Mouse (Mus musculus): ENCODE data around the gene Sec23a.

The Sec23a gene

GRCm38 (mm10) chr12:59011844-59012709 lies at the start of gene Sec23a:
Sec23a (minus strand) TSS chr12:59012017.
- in situ Hi-C loops (cut with MboI, MseI): loop anchor here (10.0 kb wide), 1 partner anchor 123 kb away; no protein-coding TSS in a partner anchor

DNA sequence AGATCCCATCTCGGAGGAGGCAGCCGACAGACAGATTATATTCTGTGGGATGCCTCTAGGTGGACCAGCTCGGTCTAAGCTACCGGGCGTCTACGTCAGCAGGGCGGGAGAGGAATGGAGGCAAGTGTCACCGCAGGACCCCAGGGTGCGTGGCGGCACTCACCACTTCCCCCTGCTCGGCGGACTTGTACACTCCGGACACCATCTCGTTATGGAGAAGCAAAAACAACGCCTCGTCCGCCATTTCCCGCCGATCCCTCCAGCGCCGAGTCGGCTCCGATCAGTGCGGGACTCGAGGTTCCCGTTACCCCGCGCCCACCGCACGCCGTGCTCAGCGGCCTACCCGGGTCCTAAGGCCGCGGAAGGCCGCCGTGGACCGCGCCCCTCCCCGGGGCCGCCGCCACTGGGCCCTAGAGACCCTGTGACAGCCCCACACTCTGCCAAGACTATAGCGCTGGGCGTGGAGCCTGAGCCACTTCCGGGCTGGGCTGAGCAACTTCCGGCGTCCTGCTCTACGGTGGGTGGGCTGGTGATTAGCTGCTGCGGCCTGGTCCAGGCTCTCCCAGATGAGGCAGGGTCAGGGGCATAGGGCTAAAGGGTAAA lies 49.3 kb upstream of the Sec23a start, which contains the start of gene Trappc6b:
Gene Trappc6b, minus strand, starts transcription at position 480 of the 603 bp plus-strand sequence.
- in situ Hi-C loops (cut with MboI, MseI): no loop called here

DNA sequence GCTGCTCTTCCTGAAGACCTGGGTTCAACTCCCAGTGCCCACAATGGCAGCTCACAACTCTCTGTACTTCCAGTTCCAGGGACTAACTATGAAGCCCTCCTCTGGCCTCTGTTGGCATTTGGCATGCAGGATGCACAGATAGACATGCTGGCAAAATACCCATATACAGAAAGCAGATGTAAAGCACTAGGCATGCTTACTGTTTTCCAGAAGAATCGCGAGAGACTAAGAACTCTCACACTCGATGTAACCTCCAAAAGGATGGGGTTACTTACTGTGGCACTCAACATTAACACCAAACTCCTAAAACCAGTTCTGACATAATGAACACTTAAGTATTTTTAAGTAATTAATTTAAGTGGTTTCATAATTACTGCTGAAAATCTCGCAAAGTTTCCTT lies 48.5 kb upstream of the Sec23a start:
- in situ Hi-C loops (cut with MboI, MseI): no loop called here

DNA sequence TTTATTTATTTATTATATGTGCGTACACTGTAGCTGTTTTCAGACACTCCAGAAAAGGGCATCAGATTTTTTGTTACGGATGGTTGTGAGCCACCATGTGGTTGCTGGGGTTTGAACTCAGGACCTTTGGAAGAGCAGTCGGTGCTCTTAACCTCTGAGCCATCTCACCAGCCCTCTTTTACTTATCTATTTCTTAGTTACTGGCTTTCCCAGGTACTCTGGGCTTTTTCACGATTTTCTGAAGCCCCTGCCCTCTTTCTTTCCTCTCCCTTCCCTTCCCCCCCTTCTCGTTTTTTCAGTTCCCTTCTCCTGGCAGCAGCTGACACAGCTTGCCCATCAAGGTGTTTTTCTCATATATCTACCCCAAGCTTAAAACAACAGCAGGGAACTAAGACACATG lies 46.4 kb upstream of the Sec23a start:
- in situ Hi-C loops (cut with MboI, MseI): loop anchor here (10.0 kb wide), 1 partner anchor 157 kb away; the partner anchor contains the start of gene Fbxo33

DNA sequence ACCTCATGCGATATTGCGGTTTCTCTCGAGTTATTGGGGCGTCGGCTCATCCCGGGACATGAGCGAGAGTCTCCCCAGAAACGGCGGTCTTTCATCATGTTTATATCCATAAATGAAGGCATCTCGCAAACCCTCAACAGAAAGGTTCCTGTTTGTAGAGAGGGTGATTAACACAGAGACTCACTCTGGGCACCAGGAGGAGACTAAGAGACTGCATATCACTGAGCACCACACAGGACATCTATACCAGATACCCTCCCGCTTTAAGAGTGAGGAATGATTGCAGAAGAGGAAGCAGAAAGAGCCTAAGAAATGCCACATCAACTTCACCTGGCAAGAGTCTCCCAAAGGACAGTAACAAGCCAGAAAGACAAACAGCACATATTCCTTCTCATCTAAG lies 44.4 kb upstream of the Sec23a start:
- in situ Hi-C loops (cut with MboI, MseI): loop anchor here (10.0 kb wide), 1 partner anchor 159 kb away; the partner anchor contains the start of gene Fbxo33

GRCm38 (mm10) chr12:59055196-59055850 lies 43.5 kb upstream of the Sec23a start:
- in situ Hi-C loops (cut with MboI, MseI): loop anchor here (10.0 kb wide), 1 partner anchor 159 kb away; the partner anchor contains the start of gene Fbxo33

DNA sequence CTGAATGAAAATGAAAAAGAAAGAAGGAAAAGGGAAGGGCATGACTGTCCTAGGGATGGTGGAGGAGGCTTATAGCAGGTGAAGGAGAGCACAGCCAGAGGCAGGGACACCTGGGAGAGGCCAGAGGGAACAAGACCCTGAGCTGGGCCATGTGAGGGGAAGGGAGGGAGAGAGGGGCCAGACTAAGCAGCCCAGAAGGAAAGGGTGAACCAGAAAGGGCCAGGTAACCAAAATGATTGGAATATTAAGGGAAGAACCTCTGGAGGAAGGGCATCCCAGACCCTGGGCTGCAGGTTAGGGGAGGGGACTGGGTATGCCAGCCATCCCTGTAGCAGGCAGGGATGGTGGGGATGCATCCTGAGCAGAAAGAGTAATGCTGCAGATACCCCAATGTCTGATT lies 42.2 kb upstream of the Sec23a start:
- in situ Hi-C loops (cut with MboI, MseI): loop anchor here (10.0 kb wide), 1 partner anchor 161 kb away; the partner anchor contains the start of gene Fbxo33

DNA sequence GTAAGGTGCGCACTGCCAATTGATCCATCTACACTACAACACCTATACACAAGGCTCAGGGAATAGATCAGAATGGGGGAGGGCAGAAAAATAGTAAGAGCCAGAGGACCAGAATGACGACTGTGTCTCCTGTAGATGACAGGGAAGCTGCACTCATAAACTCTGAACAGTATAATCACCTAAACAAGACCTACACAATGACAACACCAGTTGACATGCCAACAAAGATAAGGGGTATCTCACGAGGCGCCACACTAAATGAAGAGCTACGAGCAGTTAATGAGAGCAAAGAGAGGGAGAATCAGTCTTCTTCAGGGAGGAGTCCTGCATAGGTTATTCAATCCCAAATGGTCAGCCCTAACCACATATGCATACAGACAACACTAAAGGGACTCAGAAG lies 41.3 kb upstream of the Sec23a start:
- in situ Hi-C loops (cut with MboI, MseI): loop anchor here (10.0 kb wide), 1 partner anchor 162 kb away; the partner anchor contains the start of gene Fbxo33

GRCm38 (mm10) chr12:59052470-59052869 lies 40.7 kb upstream of the Sec23a start:
- in situ Hi-C loops (cut with MboI, MseI): loop anchor here (10.0 kb wide), 1 partner anchor 162 kb away; the partner anchor contains the start of gene Fbxo33

- in situ Hi-C loops (cut with MboI, MseI): no loop called here
Measured at GRCm38 (mm10) chr12:59040851-59041250, 29.0 kb upstream of the Sec23a start.

GRCm38 (mm10) chr12:59039971-59040844 lies 28.4 kb upstream of the Sec23a start:
- in situ Hi-C loops (cut with MboI, MseI): no loop called here

- in situ Hi-C loops (cut with MboI, MseI): no loop called here
Measured at GRCm38 (mm10) chr12:59039162-59039970, 27.5 kb upstream of the Sec23a start.

DNA sequence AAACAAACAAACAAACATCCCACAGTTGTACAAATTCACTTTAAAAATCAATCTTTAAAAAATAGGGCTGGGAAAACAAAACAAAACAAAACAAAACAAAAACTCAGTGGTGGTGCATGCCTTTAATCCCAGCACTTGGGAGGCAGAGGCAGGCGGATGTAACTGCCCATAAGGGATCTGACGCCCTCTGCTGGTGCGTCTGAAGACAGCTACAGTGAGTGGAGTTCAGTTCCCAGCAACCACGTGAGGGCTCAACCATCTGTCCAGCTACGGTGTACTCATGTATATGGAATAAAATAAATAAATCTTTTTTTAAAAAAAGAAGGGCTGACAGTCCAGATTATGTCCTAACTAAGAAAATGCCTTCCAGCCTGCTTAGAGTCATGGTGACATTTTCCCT lies 20.3 kb upstream of the Sec23a start:
- in situ Hi-C loops (cut with MboI, MseI): no loop called here

GRCm38 (mm10) chr12:59021306-59021705 lies 9.5 kb upstream of the Sec23a start:
- in situ Hi-C loops (cut with MboI, MseI): no loop called here

GRCm38 (mm10) chr12:59019891-59020290 lies 8.1 kb upstream of the Sec23a start:
- in situ Hi-C loops (cut with MboI, MseI): loop anchor here (10.0 kb wide), 1 partner anchor 115 kb away; no protein-coding TSS in a partner anchor

DNA sequence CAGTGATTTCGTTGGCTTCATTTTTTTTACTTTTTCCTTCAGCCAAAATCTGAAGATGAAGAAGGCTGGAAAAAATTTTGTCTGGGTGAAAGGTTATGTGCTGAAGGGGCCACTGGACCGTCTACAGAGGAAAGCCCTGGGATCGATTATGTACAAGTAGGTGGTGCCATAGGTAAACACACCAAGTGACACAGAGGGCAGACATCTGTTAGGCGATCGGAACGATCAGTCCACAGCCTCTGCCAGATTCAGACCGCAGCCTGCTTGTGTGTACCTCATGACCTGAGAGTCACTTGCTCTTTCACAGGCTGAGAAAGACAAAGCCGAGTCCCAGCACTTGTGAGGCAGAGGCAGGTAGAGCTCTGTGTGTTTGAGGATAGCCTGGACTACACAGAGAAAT lies 6.2 kb upstream of the Sec23a start:
- in situ Hi-C loops (cut with MboI, MseI): loop anchor here (10.0 kb wide), 1 partner anchor 117 kb away; no protein-coding TSS in a partner anchor

GRCm38 (mm10) chr12:59013234-59013633 lies 1.4 kb upstream of the Sec23a start, which contains the start of gene Gemin2:
Gemin2 (plus strand) TSS chr12:59013393.
- in situ Hi-C loops (cut with MboI, MseI): loop anchor here (10.0 kb wide), 1 partner anchor 122 kb away; no protein-coding TSS in a partner anchor

- in situ Hi-C loops (cut with MboI, MseI): loop anchor here (10.0 kb wide), 1 partner anchor 122 kb away; no protein-coding TSS in a partner anchor
Measured at GRCm38 (mm10) chr12:59012710-59013091, 884 bp upstream of the Sec23a start.

DNA sequence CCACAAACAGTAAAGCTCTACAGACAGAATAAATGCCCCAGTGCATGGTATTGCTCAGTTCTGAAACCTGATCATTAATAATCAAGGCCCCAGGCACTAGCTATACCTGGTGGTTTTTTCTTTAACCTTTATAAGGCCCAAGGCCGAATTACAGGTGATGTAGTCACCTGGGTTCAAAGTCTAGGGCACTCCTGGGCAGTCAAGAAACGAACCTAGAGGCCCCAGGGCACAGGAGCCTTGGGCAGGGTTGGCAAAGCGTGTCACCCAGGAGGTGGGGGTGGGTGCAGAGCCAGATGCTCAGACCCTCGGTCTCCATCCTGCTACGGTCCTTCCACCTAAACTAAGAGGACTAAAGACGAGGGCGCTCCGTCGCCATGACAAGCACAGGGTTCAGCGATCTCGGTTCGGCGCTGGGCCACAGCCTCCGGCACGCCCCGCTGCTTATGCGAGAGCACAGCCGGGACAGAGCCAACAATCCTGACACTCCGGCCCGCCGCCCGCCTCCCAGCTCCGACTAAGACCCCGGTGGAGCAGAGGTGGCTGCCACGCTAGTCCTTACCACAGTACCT lies 458 bp downstream of the Sec23a start:
- in situ Hi-C loops (cut with MboI, MseI): loop anchor here (10.0 kb wide), 1 partner anchor 123 kb away; no protein-coding TSS in a partner anchor
